Mouse (Mus musculus) urinary bladder, postnatal 10 days (tissue): Measurements from ENCODE around the gene Sdccag8.

Experiments
- DNase-seq: peaks from one replicate; pipeline ENCODE4 v3.0.0; 2022; ENCODE audit warnings: low spot score

The Sdccag8 gene

DNA sequence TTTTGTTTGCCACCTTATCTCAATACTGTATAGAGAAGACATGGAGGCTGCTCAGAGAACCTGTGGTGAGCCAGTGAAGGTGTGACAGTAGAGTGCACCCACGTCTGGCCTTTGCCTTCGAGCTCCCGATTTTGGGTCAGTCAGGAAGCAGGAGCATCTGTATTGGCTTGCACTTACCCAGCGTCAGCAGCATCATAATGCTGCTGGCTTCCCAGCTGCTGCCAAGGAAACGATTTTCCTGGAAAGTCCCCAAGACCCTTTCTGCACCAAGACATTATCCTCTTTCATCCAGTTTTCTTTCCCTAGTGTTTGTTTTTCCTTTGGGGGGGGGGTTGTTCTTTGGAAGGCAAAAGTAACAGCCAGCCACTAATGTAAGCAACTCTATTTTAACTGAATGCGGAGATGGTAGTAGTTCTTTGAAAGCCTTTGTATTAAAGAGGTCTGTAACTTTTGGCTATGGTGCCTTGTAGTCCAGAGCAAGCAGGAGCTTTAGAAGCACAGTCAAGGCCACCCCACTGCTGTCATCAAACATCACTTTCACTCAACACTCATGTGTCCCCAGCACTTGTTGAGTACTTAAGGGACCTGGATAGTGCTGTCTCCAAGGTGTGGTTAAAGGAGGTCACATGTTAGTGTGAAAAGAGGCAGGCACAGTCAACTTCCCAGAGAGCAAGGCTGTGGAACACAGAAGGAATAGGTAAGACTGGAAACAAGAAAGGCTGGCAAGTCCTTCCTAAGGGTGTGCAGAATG lies 172.7 kb downstream of the Sdccag8 start:
- DNase-seq: no peak

DNA sequence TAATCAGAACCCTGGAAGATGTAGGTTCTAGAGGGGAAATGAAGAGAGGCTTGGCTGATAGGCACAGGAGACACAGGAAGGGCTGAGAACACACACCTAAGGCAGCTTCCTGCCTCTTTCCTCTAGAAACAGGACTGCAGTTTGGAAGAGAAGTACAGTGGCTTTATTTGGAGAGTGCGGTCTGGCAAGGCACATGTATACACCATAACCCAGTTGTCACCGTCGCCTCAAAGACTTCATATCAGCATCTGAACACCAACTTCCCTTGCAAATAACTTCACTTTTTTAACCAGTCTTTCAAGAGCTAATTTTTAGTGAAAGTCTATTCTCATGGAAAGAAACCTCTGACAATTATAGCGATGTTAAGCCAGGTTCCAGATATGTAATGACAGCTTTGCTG lies 177.0 kb downstream of the Sdccag8 start:
- DNase-seq: no peak

DNA sequence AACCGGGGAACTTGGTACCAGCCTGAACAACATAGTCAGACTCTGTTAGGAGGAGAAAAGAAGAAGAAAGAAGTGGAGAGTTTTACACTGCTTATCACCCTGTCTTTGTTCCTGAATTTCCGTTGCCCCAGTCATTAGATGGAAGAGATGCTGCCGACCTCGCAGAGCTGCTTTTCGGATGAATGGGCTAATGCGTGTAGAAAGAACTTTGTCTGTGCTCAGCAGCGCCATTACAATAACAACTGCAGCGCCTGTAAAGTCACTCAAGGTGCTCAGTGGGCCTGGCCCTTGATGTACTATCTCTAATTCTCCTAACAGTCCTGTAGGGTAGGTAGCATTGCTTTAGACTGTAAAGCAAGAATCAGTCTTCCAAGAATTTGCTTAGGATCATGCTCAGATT lies 178.1 kb downstream of the Sdccag8 start:
- no peak for DNase-seq

DNA sequence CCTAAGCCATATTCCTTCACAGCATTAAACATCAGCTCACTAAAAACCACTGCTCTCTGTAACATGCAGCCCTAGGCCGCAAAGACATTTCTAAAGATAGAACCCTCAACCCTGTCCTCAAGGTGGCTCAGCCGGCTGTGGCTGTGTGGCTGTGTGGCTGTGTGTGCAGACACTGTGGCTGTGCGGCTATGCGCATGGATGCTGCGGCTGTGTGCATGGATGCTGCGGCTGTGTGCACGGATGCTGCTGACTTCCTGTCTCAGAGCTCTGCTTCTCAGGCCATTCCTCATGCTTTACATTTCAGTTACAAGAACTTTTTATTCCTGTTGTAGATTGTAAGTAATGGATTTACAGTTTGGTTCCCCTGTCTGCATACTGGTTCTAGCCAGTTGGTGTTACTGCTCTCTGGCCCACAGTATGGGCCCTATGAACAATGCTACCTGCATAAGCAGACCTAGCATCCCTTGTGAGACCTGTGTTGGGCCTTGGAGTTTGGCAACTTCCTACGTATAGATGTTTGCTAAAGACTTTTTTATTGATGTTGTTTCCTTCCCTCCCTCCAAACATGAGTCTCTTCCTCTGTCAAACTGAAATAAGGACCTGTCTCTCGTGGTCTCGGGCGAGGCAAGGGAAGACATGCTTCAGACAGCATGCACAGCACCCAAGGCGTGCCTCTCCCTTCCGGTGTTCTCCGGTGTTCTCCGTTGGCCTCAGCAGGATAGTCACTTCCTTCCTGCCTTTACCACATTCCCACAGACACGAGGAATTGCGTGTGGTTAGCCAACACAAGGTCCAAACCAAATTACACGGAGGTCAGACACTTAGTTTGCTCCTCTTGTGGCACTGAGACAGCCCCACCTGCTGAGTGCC lies 178.9 kb downstream of the Sdccag8 start:
- no peak for DNase-seq

DNA sequence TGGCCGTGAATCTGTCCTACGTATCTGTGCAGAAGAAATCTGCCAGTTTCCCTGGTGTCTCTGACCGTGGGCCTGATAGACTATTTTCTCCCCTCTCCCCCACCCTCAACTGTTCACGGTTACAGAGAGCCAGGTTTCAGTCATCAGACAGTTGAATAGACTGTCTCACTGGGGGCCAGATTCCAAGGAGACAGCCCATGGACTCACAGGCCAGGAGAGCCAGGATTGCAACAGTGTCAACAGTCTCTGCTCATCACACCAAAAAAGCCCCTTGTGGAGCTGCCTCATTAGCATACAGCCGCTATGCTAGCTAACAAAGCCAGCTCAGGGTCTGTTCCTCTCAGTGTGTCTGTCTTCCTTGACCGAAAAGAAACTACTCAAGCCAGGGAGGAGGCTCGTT lies 179.6 kb downstream of the Sdccag8 start:
- DNase-seq: no peak

DNA sequence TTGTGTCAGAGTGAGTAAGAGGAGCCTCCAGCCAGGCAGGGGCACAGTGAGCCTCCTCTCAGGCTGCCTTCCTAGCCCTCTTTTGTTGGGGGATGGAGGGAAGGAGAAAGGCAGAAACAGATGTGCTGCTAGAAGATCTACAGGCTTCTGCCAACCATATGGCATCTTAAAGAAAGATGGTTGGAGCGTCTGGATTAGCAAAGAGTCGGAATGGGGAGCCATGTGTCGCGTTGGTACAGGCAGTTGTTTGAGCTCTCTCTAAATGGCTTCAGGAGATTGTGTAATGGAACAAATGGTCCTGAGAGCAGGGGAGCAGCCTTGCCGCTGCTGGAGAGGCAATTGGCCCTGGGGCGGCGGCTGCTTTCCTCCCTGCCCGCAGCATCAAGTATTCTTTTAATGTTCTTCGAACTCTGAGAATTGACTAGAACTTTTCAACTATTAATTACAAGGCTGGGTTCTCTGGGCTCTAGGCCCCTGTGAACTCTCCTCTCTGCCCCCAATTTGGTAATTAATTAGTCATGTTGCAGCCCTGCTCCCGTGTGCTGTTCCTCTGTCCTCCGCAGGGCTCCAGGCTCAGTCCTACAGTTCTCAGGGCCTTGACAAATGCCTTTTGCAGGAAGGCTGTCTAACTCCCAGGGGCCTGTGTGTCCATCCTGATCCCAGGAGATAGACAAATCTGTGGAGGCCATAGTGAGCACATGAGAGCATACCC lies 180.4 kb downstream of the Sdccag8 start:
- DNase-seq: no peak

DNA sequence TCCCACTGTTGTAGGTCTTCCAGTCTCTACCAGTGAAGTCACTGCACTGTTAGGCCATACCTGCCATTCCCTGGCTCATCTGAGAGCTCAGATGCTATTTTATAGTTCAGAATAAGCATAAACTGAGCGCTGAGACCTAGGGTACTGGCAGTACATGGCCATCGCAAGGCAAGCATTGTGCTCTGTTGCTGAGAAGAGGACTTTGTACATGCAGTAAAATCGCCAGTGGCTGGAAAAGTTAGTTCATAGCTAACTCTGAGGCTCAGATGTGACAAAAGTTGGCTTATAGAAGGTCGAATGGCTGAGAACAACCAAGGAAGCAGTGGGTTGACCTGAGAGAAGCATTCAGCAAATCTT lies 180.9 kb downstream of the Sdccag8 start:
- no peak for DNase-seq

DNA sequence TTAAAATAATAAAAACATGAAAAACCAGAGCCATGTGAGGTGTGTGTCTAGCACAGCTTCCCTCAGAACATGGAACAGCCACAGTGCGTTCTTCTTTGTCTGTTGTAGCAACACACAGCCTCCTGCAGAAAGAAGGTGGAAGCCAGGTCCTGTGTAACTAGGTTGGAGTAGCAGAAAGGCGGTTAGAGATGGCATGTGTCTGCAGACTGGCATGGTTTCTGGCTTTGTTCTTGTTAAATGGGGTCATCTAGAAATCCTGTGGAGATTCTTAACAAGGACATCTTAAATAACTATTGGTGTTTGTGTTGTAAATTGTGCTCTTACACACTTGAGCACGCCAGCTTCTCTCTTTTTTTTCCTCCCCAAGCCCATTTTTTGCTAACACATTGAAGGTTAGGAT lies 181.7 kb downstream of the Sdccag8 start:
- DNase-seq: no peak

DNA sequence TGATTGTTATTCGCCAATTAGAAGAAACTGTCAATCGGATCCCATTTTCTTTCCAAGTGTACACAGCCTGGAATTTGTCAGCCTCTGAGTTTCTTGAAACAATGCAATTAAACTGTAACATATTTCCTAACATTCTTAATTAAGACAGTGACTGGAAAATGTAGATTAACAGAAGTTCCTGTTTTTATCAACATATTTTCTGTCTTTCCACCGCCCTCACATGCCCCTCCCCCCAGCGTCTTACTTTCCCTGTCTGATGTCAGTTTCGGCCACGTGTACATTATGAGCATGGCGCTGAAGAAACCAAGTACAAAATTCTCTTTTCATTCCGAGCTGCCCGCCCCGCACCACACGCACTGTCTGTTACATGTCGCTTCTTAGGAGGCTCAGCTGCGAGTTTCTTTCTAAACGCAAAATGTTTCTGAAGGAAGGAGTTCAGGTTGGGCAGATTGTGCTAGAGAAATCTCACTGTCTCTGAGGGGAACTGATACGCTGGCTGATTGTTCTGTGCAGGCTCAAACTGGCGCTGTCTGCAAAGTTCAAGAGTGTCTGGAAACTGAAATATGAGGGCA lies 182.3 kb downstream of the Sdccag8 start:
- no peak for DNase-seq

DNA sequence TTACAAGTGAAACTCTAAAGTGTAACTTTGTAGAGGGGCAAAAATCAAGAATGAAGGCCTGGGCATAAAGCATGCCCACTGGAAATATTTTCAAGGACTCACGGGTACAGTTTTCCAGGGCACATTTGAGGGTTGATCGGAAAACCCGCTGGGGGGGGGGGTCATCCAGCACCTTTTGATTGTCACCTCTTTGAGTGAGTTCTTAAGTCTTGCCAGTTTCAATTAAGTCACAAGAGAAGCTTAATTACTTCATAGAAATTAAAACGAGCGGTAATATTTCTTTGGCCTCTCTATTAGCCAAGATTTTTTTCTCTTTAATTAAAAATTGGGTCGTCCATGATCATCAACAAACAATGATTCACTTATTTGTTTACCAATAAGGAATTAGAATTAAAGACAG lies 182.8 kb downstream of the Sdccag8 start:
- DNase-seq: no peak

DNA sequence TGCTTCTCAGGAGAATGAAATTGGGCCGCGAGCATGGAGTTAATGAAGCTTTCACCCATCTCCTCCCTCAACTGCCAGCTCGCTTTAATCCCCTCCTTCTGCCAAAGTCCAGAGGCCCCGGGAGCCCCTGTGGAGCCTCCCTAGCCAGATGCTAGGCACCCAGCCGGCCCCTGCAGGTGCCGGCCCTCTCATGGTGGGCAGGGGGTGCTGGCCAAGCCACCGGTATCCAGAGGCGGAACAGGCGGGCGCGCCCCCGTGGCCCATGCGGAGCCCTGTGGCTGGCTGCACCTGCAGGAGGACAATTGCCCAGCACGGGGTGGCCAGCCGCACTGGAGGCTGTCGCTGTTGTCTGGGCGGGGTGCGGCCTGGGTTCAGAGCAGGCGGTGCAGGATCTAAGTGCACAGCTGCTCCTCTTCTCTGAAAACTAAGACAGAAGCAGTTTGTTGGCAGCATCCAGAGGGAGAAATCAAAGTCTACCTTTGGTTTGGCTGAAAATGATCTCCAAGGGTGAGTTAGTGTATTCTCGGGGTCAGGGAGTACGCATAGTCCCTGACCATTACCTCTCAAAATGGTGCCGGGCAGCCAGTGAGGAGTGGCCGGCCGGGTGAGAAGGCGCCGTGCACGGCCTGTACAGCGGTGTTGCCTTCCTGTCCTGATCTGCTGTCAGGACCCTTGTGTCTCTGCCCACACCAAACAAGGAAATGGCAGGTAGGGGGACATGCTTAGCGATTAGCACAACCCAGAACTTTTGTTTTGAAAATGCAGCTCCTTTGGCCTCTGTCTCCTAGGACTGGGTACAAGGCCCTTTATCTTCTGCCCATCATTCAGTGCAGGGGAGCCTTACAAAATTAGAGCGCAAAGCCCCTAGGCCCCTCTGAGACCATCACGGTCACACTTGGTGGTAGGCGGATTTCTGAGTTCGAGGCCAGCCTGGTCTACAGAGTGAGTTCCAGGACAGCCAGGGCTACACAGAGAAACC lies 183.5 kb downstream of the Sdccag8 start:
- DNase-seq: no peak

DNA sequence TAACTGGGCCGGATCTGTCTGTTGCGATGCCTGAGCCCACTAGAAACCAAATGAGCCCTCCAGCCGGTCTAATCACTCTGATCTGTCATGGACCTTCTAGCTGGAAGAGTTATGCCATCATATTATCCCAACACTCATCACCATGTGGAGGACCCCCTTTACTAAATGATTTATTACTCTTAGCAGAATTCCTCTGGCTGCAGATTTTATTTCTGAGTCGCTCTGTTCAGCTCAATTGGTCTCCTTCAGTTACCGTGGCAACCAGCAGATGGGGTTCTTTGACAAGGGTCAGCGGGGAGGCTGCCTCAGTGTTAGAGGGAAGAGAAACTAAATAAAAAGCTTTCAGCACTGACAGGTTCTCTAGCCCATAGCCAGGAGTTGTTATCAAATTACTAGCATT lies 184.6 kb downstream of the Sdccag8 start:
- DNase-seq: no peak

DNA sequence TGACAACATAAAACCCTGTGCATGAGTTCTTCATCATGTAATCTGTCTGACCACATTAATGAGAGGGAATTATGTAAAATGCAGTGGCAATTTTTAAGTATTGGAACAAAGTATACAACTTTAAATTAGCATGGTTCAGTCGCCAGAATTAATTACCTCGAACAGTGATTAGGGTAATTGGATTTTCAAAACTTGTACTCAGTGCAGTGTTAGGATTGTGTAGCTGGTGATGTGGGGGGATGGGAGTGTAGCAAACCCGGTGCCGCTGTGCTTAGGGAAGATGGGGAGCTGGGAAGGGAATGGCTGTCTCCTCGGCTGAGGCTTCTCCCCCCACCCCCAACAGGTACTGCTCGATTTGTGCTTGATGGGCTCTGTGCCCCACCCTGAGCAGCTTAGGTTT lies 188.5 kb downstream of the Sdccag8 start:
- no peak for DNase-seq

DNA sequence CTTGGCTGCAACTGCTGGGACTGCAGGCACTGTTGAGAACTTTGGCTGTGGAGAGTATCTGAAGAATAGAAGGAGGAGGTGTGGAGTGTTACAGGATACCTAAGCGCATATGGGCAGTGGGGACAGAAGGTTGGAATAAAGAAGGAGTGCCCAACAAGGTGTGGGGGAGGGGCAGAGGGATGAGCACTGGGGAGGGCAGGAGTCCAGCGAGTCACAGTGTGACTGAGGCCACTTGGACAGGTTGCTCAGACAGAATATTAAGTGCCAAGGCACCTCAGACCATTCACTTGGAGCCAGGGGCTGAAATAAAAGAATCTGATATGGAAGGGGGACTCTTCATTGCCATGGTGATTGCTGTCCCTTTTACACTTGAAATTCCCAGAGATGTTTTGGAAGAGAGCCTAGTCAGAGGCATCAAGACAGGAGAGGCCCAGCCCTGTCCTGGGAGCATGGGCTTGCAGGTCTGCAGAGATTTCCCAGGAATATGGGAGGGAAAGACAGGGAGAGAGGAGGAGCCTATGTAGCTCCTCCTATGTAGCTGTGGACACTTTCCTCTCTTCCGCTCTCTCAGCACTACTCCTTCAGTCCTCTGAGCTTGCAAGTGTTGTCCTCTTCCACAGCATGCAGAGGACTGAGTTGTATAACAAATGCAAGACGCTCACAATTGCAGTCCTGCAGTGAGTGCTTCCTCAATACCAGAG lies 189.7 kb downstream of the Sdccag8 start:
- no peak for DNase-seq

DNA sequence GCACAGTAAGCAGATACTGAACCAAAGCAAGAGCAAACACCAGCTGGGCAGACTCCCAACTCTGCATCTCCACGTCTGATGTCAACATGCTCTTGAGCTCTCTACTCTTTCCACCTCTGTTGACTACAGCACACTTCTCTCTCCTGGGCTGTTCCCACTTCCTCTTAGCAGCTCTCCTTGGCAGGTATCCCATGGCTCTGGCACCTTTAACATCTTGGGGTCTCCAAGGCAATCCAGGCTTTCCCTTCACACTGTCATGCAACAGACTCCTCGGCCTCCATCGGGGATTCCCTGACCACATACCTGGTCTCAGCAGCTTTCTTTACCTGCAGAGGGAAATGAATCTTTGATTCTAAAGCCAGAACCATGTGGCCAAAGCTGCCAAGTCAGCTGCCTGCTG lies 192.9 kb downstream of the Sdccag8 start:
- DNase-seq: no peak

DNA sequence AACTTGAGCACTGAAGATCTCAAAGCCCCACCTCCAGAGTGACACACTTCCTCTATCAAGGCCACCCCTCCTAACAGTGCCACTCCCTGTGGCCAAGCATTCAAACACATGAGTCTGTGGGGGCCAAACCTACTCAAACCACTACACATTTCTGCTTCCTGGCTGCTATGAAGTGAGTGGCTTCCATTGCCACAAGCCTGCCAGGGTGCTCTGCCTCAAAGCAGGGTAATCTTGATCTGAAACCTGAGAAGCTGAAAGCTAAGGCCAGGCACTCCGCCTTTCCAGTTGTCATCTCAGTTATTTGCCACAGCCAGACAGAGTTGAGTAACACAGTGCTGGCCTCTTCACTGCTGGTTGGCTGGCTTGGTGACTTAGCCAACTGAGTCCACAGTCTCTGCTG lies 194.3 kb downstream of the Sdccag8 start:
- DNase-seq: no peak

DNA sequence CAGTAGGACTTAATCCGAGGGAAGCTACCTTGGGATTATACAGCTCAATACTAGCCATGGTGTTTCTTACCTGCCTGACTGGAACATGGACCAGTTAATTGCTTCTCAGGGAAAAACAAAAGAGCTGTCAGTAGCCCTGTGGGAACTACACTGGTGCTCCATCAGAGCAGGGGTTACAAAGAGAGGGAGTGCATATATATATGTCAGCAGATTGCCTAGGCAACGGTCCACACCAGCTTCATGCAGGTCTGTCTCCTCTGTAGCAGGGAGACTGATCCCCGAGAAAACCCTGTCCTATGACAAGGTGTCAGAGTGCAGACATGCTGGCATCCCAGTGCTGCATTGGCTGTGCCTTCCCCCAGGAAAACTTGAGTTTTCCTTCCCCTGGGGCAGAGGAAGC lies 195.6 kb downstream of the Sdccag8 start:
- no peak for DNase-seq

DNA sequence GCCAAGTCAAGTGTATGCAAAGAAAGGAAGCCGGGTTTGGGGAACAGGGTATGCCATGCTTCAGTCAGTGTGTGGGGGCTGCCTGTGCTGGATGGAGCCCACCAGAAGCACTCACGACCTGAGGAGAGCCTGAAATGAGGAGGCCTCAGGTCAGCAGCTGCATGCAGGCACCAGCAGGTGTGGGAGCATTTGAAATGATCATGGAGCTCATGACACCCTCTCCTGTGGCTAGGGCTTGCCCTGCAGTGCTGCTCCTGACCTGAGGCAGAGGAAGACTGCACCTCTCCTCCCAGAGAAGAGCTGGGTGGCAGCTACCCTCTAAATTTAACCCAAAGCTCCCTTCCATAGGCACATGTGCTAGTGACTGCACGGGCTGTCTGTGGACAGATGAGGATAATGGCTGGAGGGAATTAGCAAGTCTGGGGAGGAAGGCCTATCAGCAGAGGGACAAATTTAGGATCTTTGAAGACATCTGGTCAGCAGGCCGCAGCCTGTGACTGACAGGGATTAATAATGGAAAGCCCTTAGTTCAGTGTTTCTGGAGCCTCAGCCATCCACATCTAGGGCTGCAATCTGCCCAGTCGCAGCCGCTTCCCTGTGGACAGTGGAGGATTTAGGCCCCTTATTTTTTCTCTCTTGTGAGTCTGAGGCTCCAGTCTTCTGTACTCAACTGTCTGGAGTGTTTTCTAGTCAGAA lies 196.3 kb downstream of the Sdccag8 start:
- DNase-seq: no peak

DNA sequence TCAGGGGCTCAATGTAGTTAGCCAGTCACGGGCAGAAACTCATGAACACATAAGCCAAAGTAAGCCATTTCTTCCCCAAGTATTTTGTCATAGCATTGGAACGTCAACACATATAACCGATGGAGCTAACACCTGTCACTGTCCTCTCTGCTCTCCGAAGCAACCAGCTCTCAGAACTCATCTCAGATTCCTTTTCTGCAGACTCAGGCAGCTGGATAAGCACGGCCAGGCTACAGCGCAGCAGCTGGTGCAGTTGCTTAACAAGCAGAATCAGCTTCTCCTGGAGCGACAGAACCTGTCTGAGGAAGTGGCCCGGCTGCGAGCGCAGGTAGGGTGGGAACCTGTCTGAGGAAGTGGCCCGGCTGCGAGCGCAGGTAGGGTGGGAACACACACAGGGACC lies 197.2 kb downstream of the Sdccag8 start:
- DNase-seq: no peak

DNA sequence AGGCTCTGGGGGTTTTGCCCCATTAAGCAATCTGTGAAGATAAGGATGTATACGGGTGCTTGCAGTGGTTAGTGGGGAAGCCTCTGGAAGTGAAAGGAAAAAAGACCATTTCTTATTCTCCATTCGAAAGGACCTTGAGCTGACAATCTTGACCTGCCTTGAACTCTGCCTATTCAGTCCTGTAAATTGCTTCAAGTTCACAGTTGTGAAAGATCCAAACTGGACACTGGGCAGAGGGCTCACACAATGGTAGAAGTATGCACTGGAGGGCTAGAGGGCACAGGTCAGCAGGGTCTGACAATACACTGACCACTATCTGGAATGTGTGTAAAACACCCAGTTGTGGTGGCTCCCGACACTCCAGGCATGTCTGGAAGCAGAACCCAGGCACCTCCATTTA lies 198.3 kb downstream of the Sdccag8 start:
- no peak for DNase-seq
